Mouse (Mus musculus) cerebellum, adult 9-10 months (tissue): ENCODE results near the gene Lce3d.

ENCODE experiments used
- DNase-seq: peaks from one replicate; pipeline ENCODE4 v3.0.0; 2022

The Lce3d gene

GRCm38 (mm10) chr3:92957090-92957489 lies at the start of gene Lce3d:
TSS of gene Lce3d (plus strand) at chr3:92957390.
- DNase-seq: no peak

DNA sequence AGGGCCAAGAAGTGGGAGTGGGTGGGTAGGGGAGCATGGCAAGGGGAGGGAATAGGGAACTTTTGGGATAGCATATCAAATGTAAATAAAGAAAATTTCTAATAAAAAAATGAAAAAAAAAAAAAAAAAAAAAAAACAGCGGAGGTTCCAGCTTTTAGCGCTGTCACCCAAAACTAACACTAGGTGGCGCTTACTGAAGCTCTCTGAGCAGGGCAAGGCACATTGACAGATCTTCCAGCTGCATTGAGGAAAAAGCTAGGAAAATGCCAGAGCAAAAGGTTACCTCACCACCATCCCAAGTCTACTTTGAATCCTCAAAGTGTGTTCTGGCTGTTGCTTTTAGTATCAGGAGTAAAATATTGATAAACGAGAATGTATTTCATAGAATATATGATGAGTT lies 49.6 kb upstream of the Lce3d start:
- DNase-seq: no peak

- no peak for DNase-seq
These were observed 36.8 kb upstream of the Lce3d start for GRCm38 (mm10) chr3:92920364-92920763.

- DNase-seq: no peak
These were observed 31.1 kb upstream of the Lce3d start, which contains the start of gene Lce3a for GRCm38 (mm10) chr3:92926130-92926529. TSS of gene Lce3a (minus strand) at chr3:92926230.

DNA sequence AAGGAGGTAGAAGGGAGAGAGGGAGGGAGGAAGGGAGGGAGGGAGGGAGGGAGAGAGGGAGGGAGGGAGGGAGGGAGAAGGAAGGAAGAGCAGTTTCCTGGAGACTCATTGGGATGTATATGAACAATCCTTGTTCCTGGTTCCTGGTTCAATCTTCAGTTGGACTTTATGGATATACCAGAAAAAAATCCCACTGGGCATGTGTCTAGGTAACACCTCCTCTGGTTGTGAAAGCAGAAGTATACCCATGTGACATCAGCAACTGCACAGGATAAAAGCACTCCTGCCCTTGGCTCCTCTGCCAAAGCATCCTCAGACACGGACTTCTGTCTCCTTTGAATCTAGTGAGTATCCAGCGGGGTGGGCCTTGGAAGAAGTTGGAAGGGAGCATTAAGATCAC lies 24.5 kb upstream of the Lce3d start, which contains the start of gene Lce3b:
Gene Lce3b, plus strand, starts transcription at position 301 of the 400 bp plus-strand sequence.
- no peak for DNase-seq

- DNase-seq: no peak
These were observed 13.0 kb upstream of the Lce3d start, which contains the start of gene Lce3c for GRCm38 (mm10) chr3:92944186-92944585. TSS of gene Lce3c (plus strand) at chr3:92944486.

DNA sequence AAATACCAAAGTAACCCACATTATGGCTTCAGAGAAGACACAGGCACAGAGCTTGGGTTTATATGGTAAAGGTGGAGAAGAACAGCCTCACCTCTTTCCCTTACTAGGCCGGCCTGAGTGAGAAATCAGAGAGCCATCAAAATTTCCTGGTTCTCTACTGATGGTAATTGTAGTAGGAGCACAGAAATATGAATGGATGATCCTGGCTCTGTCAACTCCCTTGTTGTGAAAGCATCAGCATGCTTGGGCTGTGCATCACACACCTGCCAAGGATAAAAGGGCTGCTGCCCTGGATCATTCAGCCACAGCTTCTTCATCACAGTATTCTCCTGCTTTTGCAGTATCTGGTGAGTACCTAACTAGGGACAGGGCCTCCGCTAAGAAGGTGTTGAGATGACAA lies 9.6 kb downstream of the Lce3d start, which contains the start of gene Lce3e:
Gene Lce3e, plus strand, starts transcription at position 301 of the 400 bp plus-strand sequence.
- DNase-seq: no peak

DNA sequence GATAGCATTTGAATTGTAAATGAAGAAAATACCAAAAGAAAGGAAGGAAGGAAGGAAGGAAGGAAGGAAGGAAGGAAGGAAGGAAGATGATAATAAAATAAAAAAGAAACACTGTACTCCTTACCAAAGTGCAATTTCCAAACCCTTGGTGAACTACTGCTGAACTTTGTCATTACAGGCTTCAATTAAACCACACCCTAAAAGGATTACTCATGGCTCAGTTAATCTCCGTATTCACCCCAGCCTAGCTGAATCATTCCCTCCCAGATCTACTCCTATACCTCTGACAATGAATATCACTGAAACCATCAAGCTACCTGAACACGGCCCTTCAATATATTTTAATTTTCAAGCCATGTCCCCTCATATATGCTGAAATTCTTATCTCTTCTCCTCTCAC lies 21.3 kb downstream of the Lce3d start:
- no peak for DNase-seq

DNA sequence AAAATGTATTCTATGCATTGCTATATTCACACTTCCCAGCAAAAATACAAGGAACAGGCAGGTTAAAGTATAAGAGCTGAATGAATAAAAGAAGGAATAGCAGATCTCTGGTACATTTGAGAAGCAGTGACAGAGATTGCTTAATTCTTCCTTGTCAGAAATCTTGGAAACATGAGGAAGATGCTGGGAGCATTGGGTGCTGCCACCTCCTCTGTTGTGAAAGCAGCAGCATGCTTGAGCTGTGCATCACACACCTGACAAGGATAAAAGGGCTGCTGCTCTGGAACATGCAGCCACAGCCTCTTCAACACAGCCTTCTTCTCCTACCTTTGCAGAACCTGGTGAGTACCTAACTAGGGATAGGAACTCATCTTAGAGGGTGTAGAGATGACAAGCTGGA lies 34.7 kb downstream of the Lce3d start, which contains the start of gene Lce3f:
Gene Lce3f, plus strand, starts transcription at position 301 of the 400 bp plus-strand sequence.
- DNase-seq: no peak

DNA sequence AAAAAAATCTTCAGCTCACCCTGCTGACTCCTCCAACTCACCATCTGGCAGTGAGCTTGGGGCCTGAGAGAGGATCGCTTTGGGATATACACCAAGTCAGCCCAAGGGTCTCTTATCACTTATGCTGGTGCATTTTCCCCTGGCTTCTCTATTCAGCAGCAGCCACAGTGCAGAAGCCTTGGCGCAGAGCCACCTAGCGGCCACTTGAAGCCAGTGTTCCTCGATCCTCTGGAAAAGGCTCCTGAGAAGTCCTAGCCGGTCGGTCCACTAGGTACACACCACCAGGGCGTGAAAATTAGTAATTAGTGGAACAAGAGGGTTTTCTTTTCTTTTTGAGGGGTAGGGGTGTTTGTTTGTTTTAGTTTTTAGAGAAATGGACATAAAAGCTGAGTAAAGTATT lies 41.5 kb downstream of the Lce3d start:
- peak; percentile 23 for DNase-seq

DNA sequence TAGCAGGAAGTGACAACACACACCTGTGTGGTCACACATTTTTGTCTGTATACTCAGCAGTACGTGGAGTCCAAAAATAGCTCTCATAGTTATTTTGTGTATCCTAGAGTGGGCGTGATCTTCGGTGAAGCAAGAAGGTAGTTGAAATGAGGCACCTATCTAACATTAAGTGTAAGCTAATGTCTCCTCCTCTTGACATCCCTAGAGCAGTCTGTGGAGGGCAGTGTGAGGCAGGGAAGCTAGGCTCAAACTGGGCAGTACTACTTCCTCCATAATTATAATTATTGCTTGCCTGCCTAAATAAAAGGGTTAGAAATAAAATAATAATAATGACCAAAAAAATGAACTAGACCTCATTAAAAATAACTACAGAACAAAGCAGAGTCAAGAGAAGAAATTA lies 43.4 kb downstream of the Lce3d start:
- no peak for DNase-seq

DNA sequence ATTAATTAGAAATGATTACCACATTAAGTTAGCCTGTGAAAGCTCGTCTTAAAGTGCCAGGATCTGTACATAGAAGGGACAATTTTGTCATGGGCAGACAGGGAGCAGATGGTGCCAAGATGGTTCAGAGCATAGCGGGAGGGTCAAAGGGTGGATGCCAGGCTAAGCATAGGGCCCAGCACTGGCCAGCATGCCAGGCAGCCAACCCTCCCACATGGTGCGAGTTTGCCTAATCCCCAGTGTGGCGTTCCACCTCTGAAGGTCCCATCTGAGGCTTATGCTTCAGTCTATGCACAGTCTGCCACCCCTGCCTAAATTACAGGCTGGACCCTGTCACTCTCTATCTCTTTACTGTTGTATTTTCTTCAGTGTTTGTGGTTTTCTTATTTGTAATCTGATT lies 45.7 kb downstream of the Lce3d start:
- no peak for DNase-seq
